Mouse (Mus musculus): ENCODE measurements around the gene H2-T22.
"Not testable (repeated sequence)": the region's sequence is repeated elsewhere in the genome, so short reads cannot be mapped to it uniquely, and the experiment has no call there.

Gene H2-T22

GRCm38 (mm10) chr17:36028879-36029619 is 13.5 kb downstream of the H2-T22 start:
- DNase-seq = peak; percentile 87

GRCm38 (mm10) chr17:36027663-36028062 is 14.9 kb downstream of the H2-T22 start:
- peak; percentile 80 for DNase-seq

GRCm38 (mm10) chr17:36025901-36026300 is 16.6 kb downstream of the H2-T22 start:
- peak; percentile 82 for DNase-seq

- peak; percentile 87 for DNase-seq
Measured at GRCm38 (mm10) chr17:36025197-36025596, 17.4 kb downstream of the H2-T22 start.

- peak; percentile 97 for DNase-seq
Measured at GRCm38 (mm10) chr17:36023710-36024654, 18.6 kb downstream of the H2-T22 start.

GRCm38 (mm10) chr17:36022922-36023321 is 19.6 kb downstream of the H2-T22 start:
- peak; percentile 91 for DNase-seq

- DNase-seq = peak; percentile 88
Measured at GRCm38 (mm10) chr17:36022098-36022497, 20.4 kb downstream of the H2-T22 start.

- peak; percentile 89 for DNase-seq
Measured at GRCm38 (mm10) chr17:36021309-36021708, 21.2 kb downstream of the H2-T22 start.

- DNase-seq = peak; percentile 99
Measured at GRCm38 (mm10) chr17:36020191-36021073, 22.1 kb downstream of the H2-T22 start, which contains the start of gene H2-T24. H2-T24 (minus strand) TSS chr17:36020560.

- DNase-seq = no peak
Measured at GRCm38 (mm10) chr17:36019519-36019918, 23.0 kb downstream of the H2-T22 start.

GRCm38 (mm10) chr17:36018979-36019378 is 23.6 kb downstream of the H2-T22 start:
- peak; percentile 98 for DNase-seq

GRCm38 (mm10) chr17:36017046-36017445 is 25.5 kb downstream of the H2-T22 start:
- DNase-seq = no peak

GRCm38 (mm10) chr17:36014977-36015376 is 27.6 kb downstream of the H2-T22 start:
- no peak for DNase-seq

- DNase-seq = not testable (repeated sequence)
Measured at GRCm38 (mm10) chr17:36004409-36004808, 38.1 kb downstream of the H2-T22 start.

GRCm38 (mm10) chr17:36003331-36003730 is 39.2 kb downstream of the H2-T22 start:
- DNase-seq = no peak

GRCm38 (mm10) chr17:36001966-36002365 is 40.6 kb downstream of the H2-T22 start:
- no peak for DNase-seq

GRCm38 (mm10) chr17:36001121-36001897 is 41.2 kb downstream of the H2-T22 start:
- no peak for DNase-seq

- DNase-seq = no peak
Measured at GRCm38 (mm10) chr17:36000349-36000748, 42.2 kb downstream of the H2-T22 start.

- no peak for DNase-seq
Measured at GRCm38 (mm10) chr17:35999356-35999755, 43.2 kb downstream of the H2-T22 start.

GRCm38 (mm10) chr17:35998545-35999305 is 43.8 kb downstream of the H2-T22 start:
- DNase-seq = no peak
